Mouse (Mus musculus): ENCODE measurements at regions not wholly inside any gene's neighbourhood (a gene's known extent, or its start where the extent isn't known, plus 50 kb on each side); places are given as distances from the start of the nearest gene placed in this dataset.
"Not testable (repeated sequence)": the region's sequence is repeated elsewhere in the genome, so short reads cannot be mapped to it uniquely, and the experiment has no call there.

DNA sequence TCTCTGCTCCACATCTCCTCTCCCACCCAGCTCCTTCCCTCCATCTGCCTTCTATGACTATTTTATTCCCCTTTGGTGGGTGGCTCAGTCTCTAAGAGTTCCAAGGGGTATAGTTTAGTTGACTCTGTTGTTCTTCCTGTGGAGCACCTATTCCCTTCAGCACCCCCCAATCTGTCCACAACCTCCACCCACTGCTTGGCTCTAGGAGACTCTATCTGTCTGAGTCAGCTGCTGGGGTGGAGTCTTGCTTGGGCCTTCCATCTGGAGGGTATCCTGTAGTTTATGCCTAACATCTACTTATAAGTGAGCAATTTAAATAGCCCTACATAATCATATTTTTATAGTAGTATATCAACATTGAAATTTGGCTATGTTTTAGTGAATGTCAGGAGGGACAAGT is 434.0 kb upstream of the Amot start:
- not testable (repeated sequence) for H3K4me1 ChIP-seq; H3K9ac ChIP-seq; H3K9me3 ChIP-seq (replicated peaks); H3K27me3 ChIP-seq (replicated peaks); H3K27ac ChIP-seq; H3K4me2 ChIP-seq; H3K36me3 ChIP-seq; H3K4me3 ChIP-seq
- peak; percentile 81 for ATAC-seq

DNA sequence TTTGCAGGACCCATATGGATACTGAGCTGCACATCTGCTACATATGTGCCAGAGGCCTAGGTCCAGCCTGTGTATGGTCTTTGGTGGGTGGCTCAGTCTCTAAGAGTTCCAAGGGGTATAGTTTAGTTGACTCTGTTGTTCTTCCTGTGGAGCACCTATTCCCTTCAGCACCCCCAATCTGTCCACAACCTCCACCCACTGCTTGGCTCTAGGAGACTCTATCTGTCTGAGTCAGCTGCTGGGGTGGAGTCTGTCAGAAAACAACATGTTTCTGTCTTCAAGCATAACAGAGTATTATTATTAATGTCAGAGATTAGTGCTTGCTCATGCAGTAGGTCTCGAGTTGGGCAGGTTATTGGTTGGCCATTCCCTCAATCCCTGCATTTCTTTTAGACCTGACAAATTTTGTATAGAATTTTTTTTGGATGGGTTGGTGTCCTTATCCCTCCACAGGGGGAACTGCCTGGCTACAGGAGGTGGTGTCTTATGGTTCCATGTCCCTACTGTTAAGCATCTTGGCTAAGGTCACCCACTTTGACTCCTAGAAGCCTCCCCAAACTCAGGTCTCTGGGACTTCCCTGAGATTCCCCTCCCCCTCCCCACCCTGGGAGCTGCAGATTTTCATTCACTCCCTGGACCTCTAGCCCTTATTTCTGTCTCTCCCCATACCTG is 433.4 kb upstream of the Amot start:
- H3K27me3 ChIP-seq (replicated peaks), result no peaks in the 10 kb centered on the region
- no peaks in the 10 kb centered on the region for H3K9me3 ChIP-seq (replicated peaks)
- H3K36me3 ChIP-seq, result no peaks in the 10 kb centered on the region
- 59% methylated on average over 1 of the region's 1 CpGs for WGBS (ENCODE audit: insufficient replicate concordance)
- H3K4me1 ChIP-seq, result no peaks in the 10 kb centered on the region
- H3K4me3 ChIP-seq, result no peak overlapping the region
- peak; percentile 84 for ATAC-seq
- H3K4me2 ChIP-seq, result no peak overlapping the region
- H3K27ac ChIP-seq, result no peak overlapping the region
- H3K9ac ChIP-seq, result no peak overlapping the region

Measured in liver, embryonic 12.5 days (tissue).